Mouse (Mus musculus) forebrain, embryonic 15.5 days (tissue): Measurements from ENCODE around the gene Gpr55. TPM values are rescaled to one million over a fixed set of nuclear protein-coding genes. Genes with fewer than 3 reads are reported as not detected.

ENCODE experiments used
- ATAC-seq: fragments of 200-750 bp; cut with Nextera tagmentation; replicated peaks from 2 replicates; pipeline ENCODE4 v1.8.0; 2017; ENCODE audit warnings: mild to moderate bottlenecking, moderate TSS enrichment, moderate library complexity
- H3K27ac ChIP-seq: fragments of 300-500 bp; sonication (generic); replicated peaks from 2 replicates; pipeline ENCODE4 v1.5.1; 2015; ENCODE audit warnings: mild to moderate bottlenecking, inconsistent platforms
- H3K27me3 ChIP-seq: fragments of 300-500 bp; sonication (generic); 2 replicates; pipeline ENCODE4 v1.6.1; 2015; ENCODE audit warnings: inconsistent platforms
- H3K36me3 ChIP-seq: fragments of 300-500 bp; sonication (generic); 2 replicates; pipeline ENCODE4 v1.6.1; 2015; ENCODE audit warnings: mild to moderate bottlenecking, inconsistent platforms
- H3K4me1 ChIP-seq: fragments of 300-500 bp; sonication (generic); 2 replicates; pipeline ENCODE4 v1.6.1; 2015; ENCODE audit warnings: inconsistent platforms
- H3K4me2 ChIP-seq: fragments of 300-500 bp; sonication (generic); replicated peaks from 2 replicates; pipeline ENCODE4 v1.6.1; 2015; ENCODE audit warnings: mild to moderate bottlenecking, inconsistent platforms
- H3K4me3 ChIP-seq: fragments of 300-500 bp; sonication (generic); 2 replicates; pipeline ENCODE4 v1.5.1; 2015; ENCODE audit warnings: mild to moderate bottlenecking, inconsistent platforms
- H3K9ac ChIP-seq: fragments of 300-500 bp; sonication (generic); replicated peaks from 2 replicates; pipeline ENCODE4 v1.6.1; 2015; ENCODE audit warnings: mild to moderate bottlenecking, inconsistent platforms
- H3K9me3 ChIP-seq: fragments of 300-500 bp; sonication (generic); 2 replicates; pipeline ENCODE4 v1.6.1; 2016; ENCODE audit warnings: inconsistent platforms
- WGBS: fragments of 180-500 bp; shearing (Covaris S2); methylation state at CpG from one replicate; pipeline ENCODE4 v1.1.7; 2015; ENCODE audit warnings: mixed read lengths; 5-methylcytosine and 5-hydroxymethylcytosine counted together
- polyA plus RNA-seq: library from polyadenylated mRNA; unstranded; fragments of >200 nt; fragmentation: Nextera tagmentation; extraction: Ambion mirVana; gene quantifications from 2 replicates; pipeline ENCODE4 v1.2.1, GENCODE M21; 2015

The Gpr55 gene
- polyA plus RNA-seq, 1 experiment from 2014 or later: 0.15 TPM

DNA sequence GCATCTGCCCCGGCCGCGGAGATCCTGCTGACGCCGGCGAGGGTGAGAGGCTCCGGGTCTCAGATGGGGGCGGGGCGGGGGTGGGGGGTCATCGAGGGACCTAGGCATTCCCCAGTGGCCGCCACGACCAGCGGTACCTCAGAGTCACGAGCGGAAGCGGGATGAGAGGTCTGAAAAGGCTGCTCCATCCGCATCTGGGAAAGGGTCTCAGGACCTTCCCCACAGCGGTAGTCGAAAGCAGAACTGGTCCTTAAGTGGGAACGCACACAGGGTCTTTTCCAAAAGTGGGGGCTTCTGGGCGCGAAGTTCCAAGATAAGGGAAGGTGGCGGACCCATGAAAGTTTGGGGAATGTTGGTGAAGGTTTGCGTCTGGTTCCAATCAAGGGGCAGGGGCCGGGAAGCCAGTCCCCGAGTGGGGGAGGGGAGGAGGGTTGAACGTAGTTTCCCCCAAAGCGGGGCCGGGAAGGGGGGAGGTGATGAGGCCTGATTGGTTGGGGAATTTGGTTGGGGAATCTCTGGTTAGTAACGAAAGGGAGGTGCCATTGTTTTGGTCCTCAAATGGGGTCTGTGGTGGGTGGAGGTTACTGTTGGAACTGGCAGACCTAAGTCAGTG, 66.0 kb downstream of the Gpr55 start:
- peak; percentile 41 for ATAC-seq
- Histone ChIP-seq H3K27ac (peak overlapping the region; percentile 87), H3K9ac (peak overlapping the region; percentile 80), H3K27me3 (no peaks in the 10 kb centered on the region), H3K4me2 (peak overlapping the region; percentile 84), H3K4me1 (peaks cover 54% of the 10 kb centered on the region), H3K4me3 (peak overlapping the region; percentile 86), H3K9me3 (no peaks in the 10 kb centered on the region), H3K36me3 (no peaks in the 10 kb centered on the region)
- WGBS: 1% methylated on average over 30 of the region's 30 CpGs

DNA sequence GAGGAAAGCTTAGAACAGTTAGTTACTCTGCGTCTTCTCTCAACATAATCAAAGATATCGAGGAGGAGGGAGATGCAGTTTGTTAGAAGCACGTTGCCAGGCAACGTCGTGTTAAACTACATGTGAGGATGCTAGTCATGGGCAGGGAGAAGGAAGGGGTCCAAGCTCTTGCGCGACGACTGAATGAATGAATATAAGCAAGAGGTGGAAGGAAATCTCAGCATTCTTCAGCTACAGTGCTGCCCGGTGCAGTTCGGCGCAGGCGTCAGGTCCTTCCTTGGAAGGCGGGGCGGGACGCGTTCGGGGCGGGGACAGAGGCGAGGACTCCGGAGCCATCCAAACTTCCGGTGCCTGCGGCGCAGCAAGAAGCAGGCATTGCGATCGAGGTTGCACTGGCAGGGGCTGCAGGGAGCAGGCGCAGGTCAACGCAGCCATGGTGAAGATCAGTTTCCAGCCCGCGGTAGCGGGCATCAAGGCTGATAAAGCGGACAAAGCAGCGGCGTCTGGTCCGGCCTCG, 66.5 kb downstream of the Gpr55 start, which contains the start of gene Itm2c:
TSS of gene Itm2c (plus strand) at position 51 of the 517 bp plus-strand sequence.
- Histone ChIP-seq H3K27me3 (no peaks in the 10 kb centered on the region), H3K9me3 (no peaks in the 10 kb centered on the region), H3K4me1 (peaks cover 49% of the 10 kb centered on the region), H3K4me2 (peak within 1 kb of the TSS; percentile 84), H3K9ac (peak within 1 kb of the TSS; percentile 80), H3K36me3 (no peaks in the 10 kb centered on the region), H3K4me3 (peak within 1 kb of the TSS; percentile 86), H3K27ac (peak within 1 kb of the TSS; percentile 87)
- peak; percentile 90 for ATAC-seq
- under 1% methylated on average over 35 of the region's 35 CpGs for WGBS

Other genes starting within 250 kb of the Gpr55 start
- 0.29 and 0.41 TPM in 2 replicates for gene A630001G21Rik, start 182.4 kb downstream of the Gpr55 start, polyA plus RNA-seq
- 49.2 and 53.2 TPM in 2 replicates for gene Cab39, start 167.6 kb downstream of the Gpr55 start, polyA plus RNA-seq
- 148 and 160 TPM in 2 replicates for gene Itm2c, start 66.7 kb downstream of the Gpr55 start, polyA plus RNA-seq
- 4.4 and 4.6 TPM in 2 replicates for gene 4933407L21Rik, start 32.5 kb downstream of the Gpr55 start, polyA plus RNA-seq
- gene Spata3, start 55.8 kb upstream of the Gpr55 start, polyA plus RNA-seq: 0.23 and 0.66 TPM in 2 replicates
- gene 2810459M11Rik, start 84.9 kb upstream of the Gpr55 start, polyA plus RNA-seq: 10.5 and 10.6 TPM in 2 replicates
- 175 and 182 TPM in 2 replicates for gene Psmd1, start 103.4 kb upstream of the Gpr55 start, polyA plus RNA-seq
- 0.25 and 0.40 TPM in 2 replicates for gene Htr2b, start 151.0 kb upstream of the Gpr55 start, polyA plus RNA-seq
- gene Gm21972, start 172.6 kb upstream of the Gpr55 start, polyA plus RNA-seq: 0.32 TPM in 1 of 2 replicates, not detected in the other
- 34.6 and 35.1 TPM in 2 replicates for gene Armc9, start 193.8 kb upstream of the Gpr55 start, polyA plus RNA-seq